Mouse (Mus musculus) spleen, postnatal 10 days (tissue): ENCODE measurements at regions not wholly inside any gene's neighbourhood (a gene's known extent, or its start where the extent isn't known, plus 50 kb on each side); places are given as distances from the start of the nearest gene placed in this dataset.

Experiments
- DNase-seq, 2 experiments: peaks; one replicate each; pipeline ENCODE4 v3.0.0; 2021 to 2022; ENCODE audit warnings: low spot score in 2 of 2

GRCm38 (mm10) chr1:82042051-82042432 is 190.9 kb upstream of the Gm9747 start:
- DNase-seq = no peak

- DNase-seq = no peak
These were observed 190.4 kb upstream of the Gm9747 start for GRCm38 (mm10) chr1:82042527-82042926.

- DNase-seq = no peak
These were observed 166.6 kb upstream of the Gm9747 start for GRCm38 (mm10) chr1:82066291-82066690.

- DNase-seq = no peak
These were observed 164.3 kb upstream of the Gm9747 start for GRCm38 (mm10) chr1:82068571-82068970.

- DNase-seq = no peak
These were observed 162.5 kb upstream of the Gm9747 start for GRCm38 (mm10) chr1:82070181-82071109.

- DNase-seq = no peak
These were observed 143.6 kb upstream of the Gm9747 start for GRCm38 (mm10) chr1:82089136-82089839.

- no peak for DNase-seq
These were observed 137.8 kb upstream of the Gm9747 start for GRCm38 (mm10) chr1:82095101-82095500.

GRCm38 (mm10) chr1:82106756-82107155 is 126.2 kb upstream of the Gm9747 start:
- DNase-seq = no peak

- DNase-seq = no peak
These were observed 122.8 kb upstream of the Gm9747 start for GRCm38 (mm10) chr1:82110071-82110635.

GRCm38 (mm10) chr1:82112401-82112800 is 120.5 kb upstream of the Gm9747 start:
- no peak for DNase-seq

- DNase-seq = no peak
These were observed 108.4 kb upstream of the Gm9747 start for GRCm38 (mm10) chr1:82124503-82124902.

GRCm38 (mm10) chr1:82129700-82130275 is 103.1 kb upstream of the Gm9747 start:
- DNase-seq = no peak

GRCm38 (mm10) chr1:82132536-82132935 is 100.4 kb upstream of the Gm9747 start:
- DNase-seq = no peak

GRCm38 (mm10) chr1:82134938-82135337 is 98.0 kb upstream of the Gm9747 start:
- no peak for DNase-seq

GRCm38 (mm10) chr1:82135761-82136331 is 97.1 kb upstream of the Gm9747 start:
- DNase-seq = no peak

- DNase-seq = no peak
These were observed 87.7 kb upstream of the Gm9747 start for GRCm38 (mm10) chr1:82145256-82145655.

- peak in 1 of 2 experiments; percentile 19 for DNase-seq
These were observed 82.4 kb upstream of the Gm9747 start for GRCm38 (mm10) chr1:82150219-82151128.

GRCm38 (mm10) chr1:82155961-82156360 is 77.0 kb upstream of the Gm9747 start:
- no peak for DNase-seq

GRCm38 (mm10) chr1:82157013-82157412 is 75.9 kb upstream of the Gm9747 start:
- no peak for DNase-seq

GRCm38 (mm10) chr1:82158466-82158865 is 74.4 kb upstream of the Gm9747 start:
- no peak for DNase-seq

- no peak for DNase-seq
These were observed 73.7 kb upstream of the Gm9747 start for GRCm38 (mm10) chr1:82159201-82159600.
